Mouse (Mus musculus) thymus, postnatal 14 days (tissue): ENCODE measurements around the gene Pld5.
A peak's percentile ranks its signal among the peaks of the same experiment; 100 is the strongest.

Experiments used
- DNase-seq: peaks from one replicate; pipeline ENCODE4 v3.0.0; 2021

Pld5 gene

GRCm38 (mm10) chr1:175943168-175943567 lies 331.9 kb downstream of the Pld5 start:
- no peak for DNase-seq

GRCm38 (mm10) chr1:175938731-175939130 lies 336.4 kb downstream of the Pld5 start:
- no peak for DNase-seq

GRCm38 (mm10) chr1:175936282-175936737 lies 338.8 kb downstream of the Pld5 start:
- peak; percentile 23 for DNase-seq

- DNase-seq = no peak
Observed at GRCm38 (mm10) chr1:175931391-175931790, 343.7 kb downstream of the Pld5 start.

- DNase-seq = peak; percentile 69
Observed at GRCm38 (mm10) chr1:175923848-175924787, 351.0 kb downstream of the Pld5 start.

GRCm38 (mm10) chr1:175921091-175921490 lies 354.0 kb downstream of the Pld5 start:
- DNase-seq = no peak

- no peak for DNase-seq
Observed at GRCm38 (mm10) chr1:175920029-175920428, 355.1 kb downstream of the Pld5 start, which contains the start of gene Gm38100. TSS of gene Gm38100 (plus strand) at chr1:175920329.

- no peak for DNase-seq
Observed at GRCm38 (mm10) chr1:175913728-175914303, 361.3 kb downstream of the Pld5 start.
